In the genomic region with DNA sequence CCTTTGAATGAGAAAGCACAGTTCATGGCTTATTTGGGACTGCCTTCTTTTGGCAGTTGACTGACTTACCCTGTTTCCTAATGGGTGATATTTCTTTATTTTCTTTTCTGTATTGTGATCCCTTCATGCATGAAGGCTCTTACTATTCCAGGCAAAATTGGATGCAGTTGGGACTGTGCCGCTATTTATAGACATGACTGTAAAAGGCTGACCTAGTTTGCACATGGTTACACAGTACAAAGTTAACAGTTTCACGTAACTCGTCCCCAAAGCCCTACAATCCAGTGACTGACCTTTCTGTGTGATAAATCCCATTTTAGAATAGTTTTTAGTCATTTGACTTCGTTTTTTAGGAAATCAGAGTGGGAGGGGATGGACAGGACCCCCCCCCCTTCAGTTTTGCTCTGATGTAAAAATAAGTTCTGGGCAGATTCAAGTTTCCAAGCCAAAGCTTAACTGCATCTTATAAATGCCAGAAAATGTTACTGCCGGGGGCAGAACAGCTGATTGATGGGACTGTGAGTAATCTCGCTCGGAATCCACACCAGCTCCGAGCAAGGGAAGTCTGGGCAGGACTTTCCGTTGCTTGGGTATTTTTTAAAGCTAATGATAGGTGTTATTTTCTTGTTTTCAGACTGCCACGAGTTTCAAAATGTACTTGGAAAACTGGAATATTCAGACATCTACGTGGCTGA, we compare ENCODE assay signal across 8 mouse cellular contexts.
DNase-seq lines count a peak whose midpoint lies in the region; ATAC-seq lines count a peak whose summit lies in the region.
"Had no signal": no experiment of that assay in that cellular context is flagged by ENCODE, and none has a peak within 500 bp of the region (broad histone marks: within the 10 kb centered on the region; RNA-seq: fewer than 3 reads in every experiment).

No protein-coding gene starts in this region.

- no peak overlapping the region for H3K9ac ChIP-seq in hindbrain, embryonic 15.5 days
- no peak overlapping the region for H3K9ac ChIP-seq in hindbrain, embryonic 13.5 days
- H3K9ac ChIP-seq: liver, embryonic 15.5 days had no signal

- no peaks in the 10 kb centered on the region for H3K27me3 ChIP-seq in hindbrain, embryonic 15.5 days
- no peaks in the 10 kb centered on the region for H3K27me3 ChIP-seq in hindbrain, embryonic 13.5 days
- H3K27me3 ChIP-seq: liver, embryonic 15.5 days had no signal

- 0 out of 2 replicates have a peak overlapping the region, but pooled peaks have one; percentile 22 for H3K27ac ChIP-seq in hindbrain, embryonic 15.5 days (replicated peaks)
- H3K27ac ChIP-seq in hindbrain, embryonic 13.5 days = no peak overlapping the region
- H3K27ac ChIP-seq in brown adipose tissue, adult 24 weeks (replicated peaks; ENCODE audit: low read depth, low read length) = peak overlapping the region; percentile 26; the same call in 1 of the 2 replicates
- H3K27ac ChIP-seq: liver, embryonic 15.5 days had no signal

- ATAC-seq in hindbrain, embryonic 15.5 days (ENCODE audit: low FRiP score, low read depth) = peak; percentile 77
- ATAC-seq in hindbrain, embryonic 13.5 days (ENCODE audit: low FRiP score) = no peak

- H3K4me3 ChIP-seq in hindbrain, embryonic 15.5 days = no peak overlapping the region
- H3K4me3 ChIP-seq in hindbrain, embryonic 13.5 days = no peak overlapping the region
- no peak overlapping the region for H3K4me3 ChIP-seq in brown adipose tissue, adult 24 weeks (ENCODE audit: insufficient read depth, low read depth, low read length)
- H3K4me3 ChIP-seq: liver, embryonic 15.5 days had no signal

- H3K4me2 ChIP-seq in hindbrain, embryonic 15.5 days = no peak overlapping the region; the same call in 1 of the 2 replicates
- no peak overlapping the region for H3K4me2 ChIP-seq in hindbrain, embryonic 13.5 days
- H3K4me2 ChIP-seq: liver, embryonic 15.5 days had no signal

- no peaks in the 10 kb centered on the region for H3K9me3 ChIP-seq in hindbrain, embryonic 15.5 days
- H3K9me3 ChIP-seq in hindbrain, embryonic 13.5 days = no peaks in the 10 kb centered on the region
- H3K9me3 ChIP-seq: liver, embryonic 15.5 days had no signal

- H3K36me3 ChIP-seq in hindbrain, embryonic 15.5 days = no peaks in the 10 kb centered on the region
- no peaks in the 10 kb centered on the region for H3K36me3 ChIP-seq in hindbrain, embryonic 13.5 days
- H3K36me3 ChIP-seq: liver, embryonic 15.5 days had no signal

- WGBS in hindbrain, embryonic 15.5 days = 64% methylated on average over 11 of the region's 11 CpGs
- 75% methylated on average over 11 of the region's 11 CpGs for WGBS in hindbrain, embryonic 13.5 days

- 0 out of 2 replicates have a peak, but pooled peaks cover 6% of the 10 kb centered on the region for H3K4me1 ChIP-seq in hindbrain, embryonic 15.5 days (replicated peaks)
- no peaks in the 10 kb centered on the region for H3K4me1 ChIP-seq in hindbrain, embryonic 13.5 days (replicated peaks)
- H3K4me1 ChIP-seq in brown adipose tissue, adult 24 weeks (ENCODE audit: control insufficient read depth, insufficient read depth, insufficient read length, low read length) = peaks cover 5% of the 10 kb centered on the region
- H3K4me1 ChIP-seq: liver, embryonic 15.5 days had no signal

- peak; percentile 55 for DNase-seq in NIH3T3 (ENCODE audit: low read depth)
- peak; percentile 66 for DNase-seq in kidney, adult 9 months
- DNase-seq in urinary bladder, postnatal 4 days (ENCODE audit: low spot score in 2 of 2) = no peak
- no peak for DNase-seq in testis, postnatal 14 days (ENCODE audit: low spot score)

Comparison
In these comparisons a context has a peak if more than half of its experiments do, and no peak if none do; other contexts are left out.
1. DNase-seq: peak in NIH3T3 (single experiment) and kidney, adult 9 months (single experiment); none in urinary bladder, postnatal 4 days (0 of 2) and testis, postnatal 14 days (single experiment).